Mouse (Mus musculus): ENCODE results near the gene Alox12. TPM values are rescaled to one million over a fixed set of nuclear protein-coding genes. Genes with fewer than 3 reads are reported as not detected.

The Alox12 gene
- polyA plus RNA-seq, 1 experiment: 1.4 TPM

DNA sequence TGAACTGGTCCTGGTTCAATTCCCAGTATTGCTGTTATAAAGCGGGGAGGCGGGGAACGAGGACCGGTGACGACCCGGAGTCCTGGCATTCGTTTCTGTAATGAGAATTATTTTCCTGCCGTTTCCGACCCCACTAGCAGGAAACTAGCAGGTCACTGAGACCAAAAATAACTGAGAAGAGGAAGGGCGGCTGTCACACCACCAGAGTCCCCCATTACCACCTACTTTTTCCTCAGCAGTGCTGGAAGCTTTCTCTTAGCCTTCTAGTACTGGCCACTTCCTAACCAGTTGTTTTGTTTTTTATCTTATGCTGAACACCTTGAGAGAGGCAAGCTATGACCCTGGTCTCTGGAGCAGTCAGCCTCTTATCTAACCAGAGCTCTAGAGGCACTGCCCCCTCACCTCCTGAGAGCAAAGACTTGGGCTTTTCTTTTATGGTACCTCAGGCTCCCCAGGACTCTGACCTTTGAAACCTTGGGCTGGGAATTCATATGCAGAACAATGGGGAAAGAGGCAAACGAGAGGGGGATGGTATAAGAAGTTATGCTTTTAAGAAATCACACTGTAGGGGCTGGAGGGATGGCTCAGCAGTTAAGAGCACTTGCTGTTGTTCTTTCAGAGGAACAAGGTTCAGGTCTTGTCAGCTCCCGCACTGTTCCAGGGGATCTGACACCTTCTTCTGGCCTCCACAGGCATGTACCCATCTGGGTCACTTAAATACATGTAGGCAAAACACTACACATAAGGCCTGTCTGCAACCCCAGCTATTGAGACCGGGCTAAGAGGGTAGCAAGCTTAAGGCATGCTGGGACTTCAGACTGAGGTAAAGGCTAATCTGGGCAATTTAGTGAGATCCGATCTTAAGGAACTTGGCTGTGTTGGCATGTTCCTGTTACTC, 33.3 kb downstream of the Alox12 start:
- H3K27me3 ChIP-seq (ENCODE audit: control insufficient read depth, insufficient read depth, low read length, poor library complexity, severe bottlenecking): no peaks in the 10 kb centered on the region

GRCm38 (mm10) chr11:70220731-70221602, 34.2 kb downstream of the Alox12 start, which contains the start of gene Slc16a13:
Gene Slc16a13, minus strand, starts transcription at chr11:70221064.
- Histone ChIP-seq H3K27me3 (ENCODE audit: control insufficient read depth, insufficient read depth, low read length, poor library complexity, severe bottlenecking) (no peaks in the 10 kb centered on the region), H3K9ac (ENCODE audit: low read depth, poor library complexity, severe bottlenecking) (peak within 1 kb of the TSS; percentile 56), H3K4me3 (ENCODE audit: low read depth, low read length) (peak within 1 kb of the TSS; percentile 78), H3K36me3 (ENCODE audit: control insufficient read depth, insufficient read depth, low read length, poor library complexity, severe bottlenecking) (0 out of 2 replicates have a peak, but pooled peaks cover 3% of the 10 kb centered on the region), H3K9me3 (replicated peaks; ENCODE audit: control insufficient read depth, insufficient read depth, low read length, poor library complexity, severe bottlenecking) (no peaks in the 10 kb centered on the region), H3K27ac (ENCODE audit: insufficient read depth, low read length) (peak within 1 kb of the TSS; percentile 65), H3K4me1 (ENCODE audit: control insufficient read depth, insufficient read depth, low read length) (peaks cover 4% of the 10 kb centered on the region)
- TF ChIP-seq EP300 (IDR thresholded peaks at IDR 0.05; ENCODE audit: insufficient read depth, low read depth, low read length) (no peak), CTCF (IDR thresholded peaks at IDR 0.05; ENCODE audit: low read depth, low read length) (no peak), POLR2A (IDR thresholded peaks at IDR 0.05; ENCODE audit: insufficient read depth, low read length) (no peak)

More for the DNA sequence above, 33.3 kb downstream of the Alox12 start:
- Histone ChIP-seq H3K9ac (ENCODE audit: low read depth, poor library complexity, severe bottlenecking) (peak overlapping the region; percentile 56), H3K27ac (ENCODE audit: insufficient read depth, low read length) (peak overlapping the region; percentile 35), H3K36me3 (ENCODE audit: control insufficient read depth, insufficient read depth, low read length, poor library complexity, severe bottlenecking) (0 out of 2 replicates have a peak, but pooled peaks cover 3% of the 10 kb centered on the region), H3K4me3 (ENCODE audit: low read depth, low read length) (peak overlapping the region; percentile 78), H3K4me1 (ENCODE audit: control insufficient read depth, insufficient read depth, low read length) (peaks cover 5% of the 10 kb centered on the region), H3K9me3 (replicated peaks; ENCODE audit: control insufficient read depth, insufficient read depth, low read length, poor library complexity, severe bottlenecking) (no peaks in the 10 kb centered on the region)
- TF ChIP-seq EP300 (IDR thresholded peaks at IDR 0.05; ENCODE audit: insufficient read depth, low read depth, low read length) (no peak), CTCF (IDR thresholded peaks at IDR 0.05; ENCODE audit: low read depth, low read length) (no peak), POLR2A (IDR thresholded peaks at IDR 0.05; ENCODE audit: insufficient read depth, low read length) (no peak)

DNA sequence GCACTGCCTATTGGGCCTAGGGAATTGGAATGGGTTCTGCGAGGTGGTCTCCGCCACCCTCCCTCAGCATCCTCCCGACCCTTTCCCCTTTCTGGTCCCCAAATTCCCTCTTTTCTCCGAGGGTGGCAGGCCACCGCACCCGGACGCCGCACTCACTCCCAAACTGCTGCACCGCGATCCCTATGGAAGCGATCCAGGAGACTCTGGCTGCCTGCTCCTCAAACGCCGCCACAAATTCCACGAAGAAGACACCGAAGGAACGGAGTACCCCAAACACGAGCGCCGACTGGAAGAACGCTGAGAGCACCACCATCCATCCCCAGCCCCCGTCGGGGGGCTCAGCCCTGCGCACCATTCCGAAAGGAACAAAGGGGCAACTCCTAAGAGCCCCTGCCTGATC, 34.8 kb downstream of the Alox12 start:
- peaks cover 2% of the 10 kb centered on the region for H3K4me1 ChIP-seq (ENCODE audit: control insufficient read depth, insufficient read depth, low read length)
- H3K4me3 ChIP-seq (ENCODE audit: low read depth, low read length): peak overlapping the region; percentile 59
- H3K27me3 ChIP-seq (ENCODE audit: control insufficient read depth, insufficient read depth, low read length, poor library complexity, severe bottlenecking): no peaks in the 10 kb centered on the region
- peak overlapping the region; percentile 56 for H3K9ac ChIP-seq (ENCODE audit: low read depth, poor library complexity, severe bottlenecking)
- H3K27ac ChIP-seq (ENCODE audit: insufficient read depth, low read length): peak overlapping the region; percentile 65
- 0 out of 2 replicates have a peak, but pooled peaks cover 3% of the 10 kb centered on the region for H3K36me3 ChIP-seq (ENCODE audit: control insufficient read depth, insufficient read depth, low read length, poor library complexity, severe bottlenecking)
- H3K9me3 ChIP-seq (replicated peaks; ENCODE audit: control insufficient read depth, insufficient read depth, low read length, poor library complexity, severe bottlenecking): no peaks in the 10 kb centered on the region
- TF ChIP-seq CTCF (IDR thresholded peaks at IDR 0.05; ENCODE audit: low read depth, low read length) (no peak), POLR2A (IDR thresholded peaks at IDR 0.05; ENCODE audit: insufficient read depth, low read length) (no peak), EP300 (IDR thresholded peaks at IDR 0.05; ENCODE audit: insufficient read depth, low read depth, low read length) (no peak)

GRCm38 (mm10) chr11:70219873-70220272, 35.3 kb downstream of the Alox12 start:
- Histone ChIP-seq H3K36me3 (ENCODE audit: control insufficient read depth, insufficient read depth, low read length, poor library complexity, severe bottlenecking) (0 out of 2 replicates have a peak, but pooled peaks cover 3% of the 10 kb centered on the region), H3K4me1 (ENCODE audit: control insufficient read depth, insufficient read depth, low read length) (peaks cover 2% of the 10 kb centered on the region), H3K9me3 (replicated peaks; ENCODE audit: control insufficient read depth, insufficient read depth, low read length, poor library complexity, severe bottlenecking) (no peaks in the 10 kb centered on the region), H3K9ac (ENCODE audit: low read depth, poor library complexity, severe bottlenecking) (peak overlapping the region; percentile 56), H3K27ac (ENCODE audit: insufficient read depth, low read length) (peak overlapping the region; percentile 65; the same call in 1 of the 2 replicates), H3K4me3 (ENCODE audit: low read depth, low read length) (peak overlapping the region; percentile 59), H3K27me3 (ENCODE audit: control insufficient read depth, insufficient read depth, low read length, poor library complexity, severe bottlenecking) (no peaks in the 10 kb centered on the region)
- no peak for TF ChIP-seq POLR2A (IDR thresholded peaks at IDR 0.05; ENCODE audit: insufficient read depth, low read length)
- no peak for TF ChIP-seq CTCF (IDR thresholded peaks at IDR 0.05; ENCODE audit: low read depth, low read length)
- TF ChIP-seq EP300 (IDR thresholded peaks at IDR 0.05; ENCODE audit: insufficient read depth, low read depth, low read length): no peak

DNA sequence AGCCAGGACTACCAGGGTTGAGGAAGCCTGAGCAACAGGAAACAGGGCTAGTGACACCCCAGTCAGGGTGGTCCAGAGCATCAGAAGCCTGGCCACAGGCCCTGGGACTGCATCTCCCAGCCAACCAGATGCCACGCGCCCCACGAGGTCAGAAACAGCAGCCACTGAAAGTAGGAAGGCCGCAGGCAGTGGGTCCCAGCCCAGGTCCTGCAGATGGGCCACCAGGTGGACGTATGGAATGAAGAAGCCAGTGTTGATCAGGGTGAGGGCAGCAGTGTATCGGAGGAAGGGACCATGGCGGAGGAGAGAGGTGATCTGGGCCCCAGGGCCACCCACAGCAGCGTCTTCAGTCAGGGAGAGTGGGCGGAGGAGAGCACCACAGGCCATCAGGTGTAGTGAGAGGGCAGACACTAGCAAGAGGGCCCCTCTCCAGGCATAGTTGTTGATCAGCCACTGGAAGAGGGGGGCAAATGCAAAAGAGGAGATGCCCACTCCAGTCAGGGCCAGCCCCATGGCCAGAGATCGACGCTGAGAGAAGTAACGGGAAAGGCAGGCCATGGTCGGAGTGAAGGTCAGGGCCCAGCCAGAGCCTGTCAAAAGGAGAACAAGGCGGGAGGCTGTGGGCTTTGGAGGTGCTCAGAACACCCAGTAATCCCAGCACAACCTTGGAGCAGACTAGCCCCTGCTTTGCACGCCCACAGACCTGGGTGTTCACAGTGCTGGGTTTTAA, 36.2 kb downstream of the Alox12 start:
- no peak overlapping the region for H3K4me3 ChIP-seq (ENCODE audit: low read depth, low read length)
- peaks cover 2% of the 10 kb centered on the region for H3K4me1 ChIP-seq (ENCODE audit: control insufficient read depth, insufficient read depth, low read length)
- no peaks in the 10 kb centered on the region for H3K27me3 ChIP-seq (ENCODE audit: control insufficient read depth, insufficient read depth, low read length, poor library complexity, severe bottlenecking)
- no peak for TF ChIP-seq POLR2A (IDR thresholded peaks at IDR 0.05; ENCODE audit: insufficient read depth, low read length)
- no peak for TF ChIP-seq CTCF (IDR thresholded peaks at IDR 0.05; ENCODE audit: low read depth, low read length)
- no peak for TF ChIP-seq EP300 (IDR thresholded peaks at IDR 0.05; ENCODE audit: insufficient read depth, low read depth, low read length)
- no peak overlapping the region for H3K9ac ChIP-seq (ENCODE audit: low read depth, poor library complexity, severe bottlenecking)
- H3K36me3 ChIP-seq (ENCODE audit: control insufficient read depth, insufficient read depth, low read length, poor library complexity, severe bottlenecking): 0 out of 2 replicates have a peak, but pooled peaks cover 3% of the 10 kb centered on the region
- H3K27ac ChIP-seq (ENCODE audit: insufficient read depth, low read length): no peak overlapping the region
- no peaks in the 10 kb centered on the region for H3K9me3 ChIP-seq (replicated peaks; ENCODE audit: control insufficient read depth, insufficient read depth, low read length, poor library complexity, severe bottlenecking)

Data from ES-Bruce4 (cell line).